Mouse (Mus musculus): ENCODE measurements around the gene Rap1gap2.

The Rap1gap2 gene

DNA sequence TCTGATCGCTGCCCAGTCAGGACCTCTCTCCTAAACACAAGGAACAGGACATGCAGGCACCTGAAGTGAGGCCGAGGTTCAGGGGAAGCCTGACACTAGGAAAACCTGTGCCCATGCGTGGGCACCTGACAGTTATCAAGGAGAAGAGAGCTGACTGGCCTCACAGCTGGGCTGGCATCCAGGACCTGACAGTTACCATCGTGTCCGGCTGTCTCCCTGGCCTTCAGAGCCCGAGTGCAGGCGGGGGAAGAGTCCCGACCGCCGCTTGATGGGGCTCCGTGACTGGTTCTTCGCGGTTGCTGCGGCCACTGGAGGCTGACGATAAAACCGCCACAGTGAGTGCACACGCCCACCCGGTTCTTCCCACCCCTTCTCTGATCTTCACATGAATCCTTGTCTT, 215.1 kb downstream of the Rap1gap2 start:
- DNase-seq: no peak

DNA sequence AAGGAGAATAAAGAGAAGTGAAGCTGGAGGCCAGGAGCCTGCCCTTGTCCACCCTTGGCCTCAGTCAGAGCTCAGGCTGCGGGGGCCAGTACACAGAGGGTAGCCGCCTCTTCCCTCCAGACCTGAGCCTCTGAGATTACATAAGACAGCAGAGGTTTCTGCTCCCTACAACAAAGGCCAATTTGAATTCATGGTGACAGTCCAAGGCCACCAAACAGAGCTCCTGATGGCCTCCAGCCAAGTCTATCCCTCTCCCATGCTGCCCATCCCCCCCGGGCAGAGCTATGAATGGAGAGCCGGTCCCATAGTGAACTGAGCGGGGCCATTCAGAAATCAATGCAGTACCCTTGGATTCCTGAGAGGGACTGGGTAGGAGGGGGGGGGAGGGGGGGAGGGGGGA, 217.2 kb downstream of the Rap1gap2 start:
- DNase-seq: no peak

DNA sequence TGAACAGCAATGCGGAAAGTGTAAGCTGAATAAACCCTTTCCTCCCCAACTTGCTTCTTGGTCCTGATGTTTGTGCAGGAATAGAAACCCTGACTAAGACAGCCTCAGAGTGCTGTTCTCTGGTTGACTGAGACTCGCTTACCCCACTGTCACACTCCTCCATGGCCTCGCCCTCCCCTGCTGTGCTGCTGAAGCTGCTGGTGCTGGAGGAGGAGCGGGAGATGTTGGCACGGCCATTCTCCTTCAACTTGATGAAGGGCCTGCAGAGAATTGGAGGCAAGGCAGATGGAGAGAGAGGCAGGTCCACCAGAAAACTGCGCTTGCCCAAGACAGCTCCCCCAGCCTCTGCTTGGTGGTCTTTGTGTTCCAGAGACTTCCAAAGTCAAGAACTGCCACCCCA, 217.8 kb downstream of the Rap1gap2 start:
- no peak for DNase-seq

DNA sequence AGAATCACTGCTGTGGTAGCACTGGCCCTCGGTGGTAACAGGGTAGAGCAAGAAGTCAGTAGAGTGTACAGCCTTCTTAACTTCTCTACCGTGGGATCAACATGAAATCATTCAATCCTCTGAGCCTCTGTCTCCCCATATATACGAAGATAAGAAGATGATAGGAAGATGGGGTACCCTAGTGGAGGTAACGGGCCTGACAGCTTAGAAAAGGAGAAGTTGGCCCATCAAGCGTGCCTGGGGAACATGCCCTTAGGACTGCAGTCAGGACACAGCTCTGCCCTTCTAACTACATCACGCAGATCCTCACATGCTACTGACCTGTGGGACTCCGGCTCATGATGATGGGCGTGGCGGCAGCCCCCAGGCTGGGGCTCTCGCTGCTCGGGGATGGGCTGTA, 218.8 kb downstream of the Rap1gap2 start:
- DNase-seq: no peak

DNA sequence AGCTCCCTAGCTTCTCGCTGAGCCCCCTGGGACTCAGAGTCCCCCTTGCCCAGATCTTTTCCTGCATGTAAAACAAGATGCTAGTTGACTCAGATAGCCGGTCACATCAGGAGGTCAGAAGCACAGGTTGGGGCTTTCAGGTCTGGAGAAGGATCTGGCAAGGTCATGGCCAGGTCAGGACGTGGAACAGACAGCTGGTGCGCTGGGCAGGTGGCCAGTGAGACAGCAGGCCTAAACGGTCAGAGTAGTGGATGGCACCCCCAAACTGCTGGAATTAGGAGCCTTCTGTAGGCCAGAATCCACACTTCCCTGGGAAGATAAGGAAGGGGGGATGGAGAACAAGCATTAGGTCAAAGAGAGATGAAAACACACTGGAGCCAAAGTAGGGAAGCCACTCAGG, 223.5 kb downstream of the Rap1gap2 start:
- DNase-seq: no peak

DNA sequence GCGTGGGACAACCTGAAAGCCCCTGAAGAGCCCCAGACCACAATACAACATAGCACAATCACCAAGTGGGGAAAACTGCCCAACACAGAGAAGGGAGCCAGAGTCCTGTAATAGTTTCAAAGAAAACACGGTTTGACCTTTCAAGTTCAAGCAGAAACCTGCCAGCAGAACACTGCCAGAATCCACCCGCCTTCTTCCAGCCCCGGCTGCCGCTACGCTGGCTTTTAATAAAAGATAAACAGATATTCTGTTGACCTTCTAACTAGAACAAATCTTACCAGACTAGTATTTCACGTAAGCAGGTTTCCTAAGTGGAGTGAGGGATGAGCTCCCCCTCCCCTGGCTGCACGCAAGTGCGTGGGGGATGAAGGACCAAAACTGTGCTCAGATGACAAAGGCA, 225.0 kb downstream of the Rap1gap2 start:
- no peak for DNase-seq

DNA sequence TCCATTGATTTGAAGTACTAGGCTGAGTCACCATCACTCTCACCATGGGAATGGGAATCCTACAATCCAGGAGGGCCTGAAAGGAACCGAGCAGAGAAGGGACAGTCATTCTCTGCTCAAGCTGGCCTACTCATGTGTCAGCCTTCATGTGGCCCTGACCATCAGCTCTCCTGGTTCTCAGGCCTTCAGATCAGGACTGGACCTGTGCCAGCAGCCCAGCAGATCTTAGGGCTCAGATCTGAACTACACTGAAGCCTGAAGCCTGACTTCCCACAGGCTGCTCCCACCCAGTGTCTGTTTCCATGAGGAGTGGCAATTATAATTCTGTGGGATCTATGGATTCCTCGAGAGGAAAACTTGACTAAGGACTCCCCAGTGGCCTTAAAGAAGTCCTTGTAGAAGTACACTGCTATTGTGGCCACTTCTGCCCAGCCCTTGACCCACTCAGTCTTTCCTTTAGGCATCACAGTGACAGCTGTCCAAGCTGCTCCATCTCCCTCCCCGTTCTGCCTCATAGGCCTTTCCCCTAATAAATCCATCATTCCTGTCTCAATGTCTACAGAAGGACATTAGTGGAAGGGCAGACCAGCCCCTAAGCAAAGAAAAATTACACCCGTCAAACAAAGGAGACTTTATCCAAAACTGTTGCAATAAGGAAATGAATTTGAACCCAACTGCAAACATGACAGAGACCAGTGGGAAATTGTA, 231.4 kb downstream of the Rap1gap2 start:
- no peak for DNase-seq

DNA sequence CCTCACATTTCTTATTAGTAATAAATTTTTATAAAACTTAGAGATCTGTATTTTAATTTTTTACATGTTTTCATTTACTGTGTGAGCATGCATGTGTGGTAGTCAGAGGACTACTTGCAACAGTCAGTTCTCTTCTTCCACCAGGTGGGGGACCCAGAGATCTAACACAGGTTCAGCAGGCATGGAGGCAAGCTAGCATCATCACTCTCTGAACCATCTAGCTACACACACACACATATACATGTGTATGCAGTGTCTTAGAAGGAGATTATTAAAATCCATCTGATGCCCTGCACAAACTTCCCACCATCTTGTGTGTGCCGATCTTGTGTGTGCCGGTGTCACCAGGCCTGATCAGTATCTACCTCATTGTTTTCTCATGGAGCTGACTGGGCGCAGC, 233.9 kb downstream of the Rap1gap2 start:
- peak; percentile 33 for DNase-seq

DNA sequence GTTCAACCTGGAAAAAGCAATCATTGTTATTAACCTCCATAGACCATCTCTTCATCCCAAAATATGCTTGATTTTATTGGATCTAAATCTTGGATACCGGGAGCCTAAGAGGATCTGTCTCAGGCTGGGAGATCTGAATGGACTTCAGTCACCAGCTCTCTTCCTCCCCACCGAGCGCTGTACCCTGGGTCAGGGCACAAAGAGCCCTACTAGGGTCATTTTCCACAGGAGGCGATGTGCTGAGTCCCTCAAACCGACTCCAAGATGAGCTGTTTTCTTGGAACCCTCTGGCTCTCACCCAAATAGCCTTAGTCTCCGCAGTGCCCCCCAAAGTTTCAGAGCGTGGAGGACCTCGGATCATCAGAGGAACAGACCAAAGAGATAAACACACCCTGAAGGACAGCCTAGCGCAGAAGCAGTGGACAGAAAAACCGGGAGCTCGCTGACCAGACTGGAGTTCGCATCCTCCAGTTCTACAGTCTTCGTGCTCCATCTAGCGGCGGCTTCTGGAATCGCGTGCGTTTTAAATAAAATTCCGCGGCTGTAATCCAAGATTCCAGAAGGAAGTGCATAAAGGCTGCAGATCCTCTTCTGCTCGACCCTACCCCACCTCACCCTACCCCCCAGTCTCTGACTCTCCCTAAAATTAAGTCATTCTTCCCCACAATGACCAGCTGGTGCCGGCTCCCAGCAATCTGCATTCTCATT, 239.2 kb downstream of the Rap1gap2 start:
- DNase-seq: peak; percentile 49

DNA sequence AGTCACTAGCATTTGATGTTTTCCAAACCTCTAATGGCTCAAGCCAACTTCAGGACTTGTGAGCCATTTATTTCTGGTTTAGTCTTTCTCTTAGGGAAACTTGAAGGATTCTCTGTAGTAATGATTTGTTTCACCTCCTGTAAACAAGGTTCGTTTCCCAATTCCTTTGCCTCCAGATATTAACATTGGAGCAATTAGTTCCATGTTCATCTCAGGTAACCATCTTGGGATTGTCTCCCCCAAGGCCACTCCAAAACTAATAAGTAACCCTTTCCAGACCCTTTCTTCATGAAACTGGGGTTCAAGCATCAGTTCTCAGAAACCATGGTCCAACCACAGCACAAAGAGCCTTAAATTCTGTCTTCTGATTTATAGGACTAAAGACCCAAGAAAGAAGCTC, 248.9 kb downstream of the Rap1gap2 start, which contains the start of gene Olfr412:
Gene Olfr412, plus strand, starts transcription at position 301 of the 400 bp plus-strand sequence.
- DNase-seq: no peak

DNA sequence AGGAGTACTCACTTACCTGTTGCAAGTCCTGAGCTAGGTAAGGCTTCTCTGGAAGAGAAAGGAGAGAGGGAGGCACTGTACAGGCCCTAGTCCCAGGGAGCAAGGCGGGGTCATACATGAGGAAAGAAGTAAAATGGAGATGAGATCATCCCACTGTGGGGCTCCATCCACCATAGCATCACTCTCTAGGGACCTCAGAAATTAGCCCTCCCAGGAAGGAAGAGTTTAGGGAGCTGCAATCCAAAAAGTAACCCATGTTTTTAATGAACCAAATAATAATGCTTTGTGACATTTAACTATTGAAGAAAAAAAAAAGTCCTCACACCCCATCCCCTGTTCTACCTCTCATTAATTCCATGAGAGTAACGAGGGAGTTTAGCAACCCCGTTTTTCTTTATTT, 258.2 kb downstream of the Rap1gap2 start, which contains the start of gene Olfr411:
Gene Olfr411, minus strand, starts transcription at position 101 of the 400 bp plus-strand sequence.
- no peak for DNase-seq

DNA sequence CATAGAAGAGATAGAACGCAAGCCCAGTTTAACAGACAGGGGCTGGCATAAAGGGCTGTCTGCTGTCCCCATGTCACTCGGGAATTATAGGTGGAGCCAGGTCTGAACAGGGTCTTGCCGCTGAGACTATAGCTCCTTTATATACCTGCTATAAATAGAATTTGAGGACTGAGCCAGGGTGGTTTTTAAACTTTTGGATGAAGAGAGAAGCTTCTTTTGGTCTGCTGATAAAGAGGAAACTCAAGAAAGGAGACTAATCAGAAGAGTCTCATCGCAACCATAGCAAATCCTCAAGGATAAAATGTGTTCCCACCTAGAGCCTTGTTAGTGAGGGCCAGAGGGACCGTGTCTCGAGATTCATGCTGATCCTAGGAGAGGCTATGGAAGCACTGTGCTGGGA, 272.8 kb downstream of the Rap1gap2 start, which contains the start of gene Olfr410:
Gene Olfr410, minus strand, starts transcription at position 101 of the 400 bp plus-strand sequence.
- DNase-seq: no peak
